Mouse (Mus musculus) cerebellum, adult 18-20 months (tissue): ENCODE results near the gene Taf1d.
"Not testable (repeated sequence)": the region's sequence is repeated elsewhere in the genome, so short reads cannot be mapped to it uniquely, and the experiment has no call there.

Experiments used
- DNase-seq, 2 experiments: peaks; one replicate each; pipeline ENCODE4 v3.0.0; 2021

Gene Taf1d

GRCm38 (mm10) chr9:15309425-15309824 is 3.4 kb downstream of the Taf1d start:
- DNase-seq = no peak

- DNase-seq = no peak
Measured at GRCm38 (mm10) chr9:15310179-15310578, 4.2 kb downstream of the Taf1d start.

- DNase-seq = peak in 1 of 2 experiments; percentile 12
Measured at GRCm38 (mm10) chr9:15312054-15312735, 6.2 kb downstream of the Taf1d start.

GRCm38 (mm10) chr9:15313633-15314032 is 7.6 kb downstream of the Taf1d start:
- DNase-seq = no peak

GRCm38 (mm10) chr9:15314619-15315018 is 8.6 kb downstream of the Taf1d start:
- DNase-seq = no peak

- not testable (repeated sequence) for DNase-seq
Measured at GRCm38 (mm10) chr9:15316296-15316695, 10.3 kb downstream of the Taf1d start.

- DNase-seq = no peak
Measured at GRCm38 (mm10) chr9:15317223-15318169, 11.5 kb downstream of the Taf1d start.

- DNase-seq = no peak
Measured at GRCm38 (mm10) chr9:15318170-15318742, 12.2 kb downstream of the Taf1d start.

- no peak for DNase-seq
Measured at GRCm38 (mm10) chr9:15337776-15338175, 31.8 kb downstream of the Taf1d start.

GRCm38 (mm10) chr9:15349925-15350324 is 43.9 kb downstream of the Taf1d start:
- no peak for DNase-seq

- peak in 1 of 2 experiments; percentile 5 for DNase-seq
Measured at GRCm38 (mm10) chr9:15356916-15357483, 51.0 kb downstream of the Taf1d start.

- peak; percentile 97 to 98 for DNase-seq
Measured at GRCm38 (mm10) chr9:15357484-15358275, 51.7 kb downstream of the Taf1d start, which contains the start of gene Cep295. TSS of gene Cep295 (minus strand) at chr9:15357788.

- DNase-seq = no peak
Measured at GRCm38 (mm10) chr9:15364843-15365242, 58.8 kb downstream of the Taf1d start.

- DNase-seq = no peak
Measured at GRCm38 (mm10) chr9:15365856-15366255, 59.8 kb downstream of the Taf1d start.

- DNase-seq = no peak
Measured at GRCm38 (mm10) chr9:15366260-15366659, 60.2 kb downstream of the Taf1d start.
